Mouse (Mus musculus) liver, adult 2 months (tissue): Measurements from ENCODE around the gene Cntfr.

ENCODE experiments used
- CTCF ChIP-seq: fragments of 200-500 bp; IDR thresholded peaks from 2 replicates; pipeline ENCODE4 v1.5.1; 2011; ENCODE audit warnings: low read depth, low read length, control low read depth
- POLR2A ChIP-seq: fragments of 200-500 bp; IDR thresholded peaks from 2 replicates; pipeline ENCODE4 v1.6.1; 2011; ENCODE audit warnings: low read length, control low read depth; ENCODE audit not compliant: insufficient read depth; ENCODE audit errors: extremely low read depth

DNA sequence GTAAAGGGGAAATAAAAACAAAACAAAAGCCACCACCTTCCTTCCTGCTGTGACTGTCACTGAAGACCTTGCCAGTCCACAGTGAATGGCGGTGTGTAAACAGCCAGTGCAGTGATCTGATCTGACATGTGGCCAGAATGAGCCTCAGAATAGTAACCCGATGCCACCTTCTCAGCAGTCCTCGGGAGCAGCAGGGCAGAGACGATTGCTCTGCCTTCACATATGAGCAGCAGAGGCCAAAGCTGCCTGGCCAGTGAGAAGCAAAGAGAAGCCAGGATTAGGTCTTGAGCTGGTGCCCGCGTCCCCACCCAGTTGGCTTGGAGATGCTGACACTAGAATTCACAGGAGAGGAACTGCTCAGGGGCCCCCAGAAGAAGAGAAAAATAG, 86.3 kb downstream of the Cntfr start:
- TF ChIP-seq CTCF (no peak), POLR2A (no peak)
